Mouse (Mus musculus): ENCODE measurements around the gene Hoxa10. TPM values are rescaled to one million over a fixed set of nuclear protein-coding genes. Genes with fewer than 3 reads are reported as not detected.

Gene Hoxa10
- polyA plus RNA-seq (2012; ENCODE audit: insufficient read depth, insufficient read length, missing spikeins) = 0.54 TPM in 1 of 2 replicates, not detected in the other

DNA sequence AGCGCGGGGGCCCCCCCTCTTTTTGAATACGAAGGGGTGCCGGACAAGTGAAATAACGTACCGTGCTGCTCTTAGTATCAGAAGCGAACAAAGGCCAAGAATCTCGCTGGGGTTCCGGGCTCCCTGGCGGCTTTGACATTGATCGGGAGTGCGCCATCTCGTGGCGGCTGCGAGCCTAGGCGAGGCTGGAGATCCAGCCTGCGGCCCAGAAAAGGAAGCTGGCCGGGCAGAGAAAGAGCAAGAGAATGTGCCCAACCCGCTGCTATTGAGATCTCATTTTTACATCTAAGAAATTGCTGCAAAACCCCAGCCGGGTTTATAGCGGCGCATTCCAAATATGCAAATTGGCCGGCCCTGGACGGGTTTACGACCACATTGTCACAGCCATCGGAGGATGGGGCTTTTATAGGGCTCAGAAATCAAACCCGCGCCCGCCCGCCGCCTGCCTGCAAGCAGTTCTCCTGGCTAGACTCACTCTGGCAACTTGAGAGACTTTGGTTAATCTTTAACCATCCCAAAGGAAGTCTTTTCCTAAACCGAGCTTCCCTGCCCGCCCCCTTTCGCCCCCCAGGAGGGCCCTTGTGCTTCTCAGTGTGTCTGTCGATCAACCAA, at the start of gene Hoxa10:
Gene Hoxa10 (minus strand): TSS at position 466 of the 612 bp plus-strand sequence.
- peak; percentile 80 for TF ChIP-seq CTCF (IDR thresholded peaks at IDR 0.05; ENCODE audit: low read depth, low read length)
- TF ChIP-seq POLR2A (IDR thresholded peaks at IDR 0.05; ENCODE audit: borderline replicate concordance, low read depth, low read length) = no peak
- Histone ChIP-seq H3K4me3 (ENCODE audit: insufficient read depth, low read length) (peak within 1 kb of the TSS; percentile 37), H3K4me1 (ENCODE audit: control insufficient read depth, insufficient read depth, low read length) (no peaks in the 10 kb centered on the region; the same call in 1 of the 2 replicates), H3K27ac (ENCODE audit: insufficient read depth, low read depth, low read length) (no peak within 1 kb of the TSS)

DNA sequence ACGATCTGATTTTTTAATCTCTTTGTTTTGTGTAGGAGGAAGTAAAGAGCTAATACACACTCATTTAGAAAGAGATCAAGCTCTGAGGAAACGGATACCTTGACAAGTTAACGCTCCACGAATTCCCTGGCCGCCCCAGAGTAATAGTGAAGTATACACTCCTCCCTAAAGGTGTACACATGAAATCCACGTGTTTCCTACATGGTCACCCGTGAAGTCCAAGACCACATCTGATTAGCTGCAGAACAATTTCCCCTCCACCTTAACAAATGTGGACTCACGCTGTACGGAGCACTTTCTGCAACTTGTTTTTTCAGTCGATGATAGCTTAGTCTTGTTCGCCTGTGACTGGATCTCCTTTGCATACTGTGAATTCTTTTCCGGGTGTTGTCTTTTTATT, 49.5 kb upstream of the Hoxa10 start:
- Histone ChIP-seq H3K27ac (ENCODE audit: insufficient read depth, low read depth, low read length) (no peak overlapping the region), H3K4me3 (ENCODE audit: insufficient read depth, low read length) (no peak overlapping the region), H3K4me1 (ENCODE audit: control insufficient read depth, insufficient read depth, low read length) (no peaks in the 10 kb centered on the region)
- TF ChIP-seq CTCF (IDR thresholded peaks at IDR 0.05; ENCODE audit: low read depth, low read length) (no peak), POLR2A (IDR thresholded peaks at IDR 0.05; ENCODE audit: borderline replicate concordance, low read depth, low read length) (no peak)

DNA sequence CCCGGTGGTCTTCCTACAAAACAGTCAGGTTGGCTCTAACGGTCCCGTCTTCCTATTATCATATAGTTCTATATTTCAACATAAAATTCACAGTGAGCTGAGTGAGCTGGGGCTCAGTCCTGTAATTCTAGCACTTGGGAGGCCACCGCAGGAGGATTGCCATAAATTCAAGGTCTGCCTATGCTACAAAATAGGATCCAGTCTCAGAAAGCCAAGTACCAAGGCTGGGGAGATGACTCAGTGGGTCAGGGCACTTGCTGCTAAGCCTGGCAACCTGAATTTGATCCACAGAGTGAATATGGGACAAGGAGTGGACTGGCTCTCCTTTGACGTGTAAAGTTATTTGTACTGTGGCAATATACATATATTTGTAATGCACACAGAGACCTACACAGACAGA, 43.2 kb upstream of the Hoxa10 start:
- no peaks in the 10 kb centered on the region for H3K4me1 ChIP-seq (ENCODE audit: control insufficient read depth, insufficient read depth, low read length)
- H3K4me3 ChIP-seq (ENCODE audit: insufficient read depth, low read length) = no peak overlapping the region
- TF ChIP-seq POLR2A (IDR thresholded peaks at IDR 0.05; ENCODE audit: borderline replicate concordance, low read depth, low read length) (no peak), CTCF (IDR thresholded peaks at IDR 0.05; ENCODE audit: low read depth, low read length) (no peak)
- no peak overlapping the region for H3K27ac ChIP-seq (ENCODE audit: insufficient read depth, low read depth, low read length)

DNA sequence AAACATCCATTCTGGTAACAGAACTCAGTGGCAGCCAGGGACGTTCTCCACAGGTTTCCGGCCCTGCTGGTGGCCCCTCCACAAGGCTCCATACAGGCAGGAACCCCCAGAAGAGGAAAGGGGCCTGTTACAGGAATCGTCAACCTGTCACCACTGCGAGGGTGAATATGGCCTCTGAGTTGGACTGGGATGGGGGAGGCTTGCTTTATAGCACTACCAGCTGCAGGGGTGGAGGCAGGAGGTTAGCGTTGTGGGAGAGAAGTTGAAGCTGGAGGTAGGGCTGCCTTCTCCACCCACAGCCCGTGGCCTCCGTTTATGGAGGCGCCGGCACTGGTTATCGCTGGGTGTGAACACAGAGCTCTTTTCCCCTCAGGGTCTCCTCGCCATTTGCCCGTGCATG, 40.4 kb upstream of the Hoxa10 start:
- no peak for TF ChIP-seq POLR2A (IDR thresholded peaks at IDR 0.05; ENCODE audit: borderline replicate concordance, low read depth, low read length)
- H3K4me1 ChIP-seq (ENCODE audit: control insufficient read depth, insufficient read depth, low read length) = no peaks in the 10 kb centered on the region
- no peak overlapping the region for H3K27ac ChIP-seq (ENCODE audit: insufficient read depth, low read depth, low read length)
- no peak overlapping the region for H3K4me3 ChIP-seq (ENCODE audit: insufficient read depth, low read length)

DNA sequence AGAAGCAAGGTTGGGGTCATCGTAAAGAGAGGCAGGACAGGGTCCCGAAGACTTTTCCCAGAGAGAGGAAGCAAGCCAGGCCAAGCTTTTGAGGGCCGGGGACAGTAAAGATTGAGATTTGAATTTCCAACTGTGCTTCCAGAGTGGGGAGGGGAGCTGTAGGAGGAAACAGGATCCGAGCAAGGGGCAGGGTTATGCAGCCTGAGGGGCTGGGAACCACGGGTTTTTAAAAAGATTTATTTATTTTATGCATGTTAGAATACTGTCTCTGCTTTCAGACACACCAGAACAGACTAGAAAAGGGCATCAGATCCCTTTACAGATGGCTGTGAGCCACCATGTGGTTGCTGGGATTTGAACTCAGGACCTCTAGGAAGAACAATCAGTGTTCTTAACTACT, 36.3 kb upstream of the Hoxa10 start:
- no peak overlapping the region for H3K27ac ChIP-seq (ENCODE audit: insufficient read depth, low read depth, low read length)
- TF ChIP-seq CTCF (IDR thresholded peaks at IDR 0.05; ENCODE audit: low read depth, low read length) (no peak), POLR2A (IDR thresholded peaks at IDR 0.05; ENCODE audit: borderline replicate concordance, low read depth, low read length) (no peak)

DNA sequence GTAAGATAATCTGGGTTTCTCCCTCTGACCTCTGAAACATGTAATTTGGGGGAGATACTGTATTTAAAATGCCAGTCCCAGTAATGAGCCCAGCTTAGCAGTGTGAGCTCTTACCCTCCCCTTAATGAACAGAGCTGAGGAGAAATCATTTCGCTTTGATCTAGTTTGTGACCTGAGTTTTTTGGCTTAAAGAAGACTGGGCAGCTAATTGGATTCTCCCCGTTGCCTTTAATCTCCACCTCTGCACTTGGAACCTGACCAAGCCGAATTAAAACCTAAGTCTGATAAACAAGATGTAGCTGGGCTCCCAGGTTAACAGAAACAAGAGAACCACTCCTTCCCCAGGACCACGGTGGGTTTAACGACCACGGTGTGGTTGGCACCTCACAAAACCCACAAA, 35.7 kb upstream of the Hoxa10 start:
- Histone ChIP-seq H3K4me1 (ENCODE audit: control insufficient read depth, insufficient read depth, low read length) (no peaks in the 10 kb centered on the region), H3K27ac (ENCODE audit: insufficient read depth, low read depth, low read length) (no peak overlapping the region), H3K4me3 (ENCODE audit: insufficient read depth, low read length) (no peak overlapping the region)
- TF ChIP-seq POLR2A (IDR thresholded peaks at IDR 0.05; ENCODE audit: borderline replicate concordance, low read depth, low read length) (no peak), CTCF (IDR thresholded peaks at IDR 0.05; ENCODE audit: low read depth, low read length) (no peak)

More for the DNA sequence above, 36.3 kb upstream of the Hoxa10 start:
- no peaks in the 10 kb centered on the region for H3K4me1 ChIP-seq (ENCODE audit: control insufficient read depth, insufficient read depth, low read length)
- no peak overlapping the region for H3K4me3 ChIP-seq (ENCODE audit: insufficient read depth, low read length)

- H3K4me3 ChIP-seq (ENCODE audit: insufficient read depth, low read length) = no peak overlapping the region
- TF ChIP-seq CTCF (IDR thresholded peaks at IDR 0.05; ENCODE audit: low read depth, low read length) (no peak), POLR2A (IDR thresholded peaks at IDR 0.05; ENCODE audit: borderline replicate concordance, low read depth, low read length) (no peak)
- H3K27ac ChIP-seq (ENCODE audit: insufficient read depth, low read depth, low read length) = no peak overlapping the region
- H3K4me1 ChIP-seq (ENCODE audit: control insufficient read depth, insufficient read depth, low read length) = no peaks in the 10 kb centered on the region
Measured at GRCm38 (mm10) chr6:52275563-52276280, 35.1 kb upstream of the Hoxa10 start.

- Histone ChIP-seq H3K4me3 (ENCODE audit: insufficient read depth, low read length) (no peak overlapping the region), H3K4me1 (ENCODE audit: control insufficient read depth, insufficient read depth, low read length) (no peaks in the 10 kb centered on the region), H3K27ac (ENCODE audit: insufficient read depth, low read depth, low read length) (no peak overlapping the region)
- no peak for TF ChIP-seq CTCF (IDR thresholded peaks at IDR 0.05; ENCODE audit: low read depth, low read length)
- no peak for TF ChIP-seq POLR2A (IDR thresholded peaks at IDR 0.05; ENCODE audit: borderline replicate concordance, low read depth, low read length)
Measured at GRCm38 (mm10) chr6:52274576-52274975, 33.9 kb upstream of the Hoxa10 start.

GRCm38 (mm10) chr6:52273656-52274280, 33.1 kb upstream of the Hoxa10 start:
- Histone ChIP-seq H3K4me1 (ENCODE audit: control insufficient read depth, insufficient read depth, low read length) (no peaks in the 10 kb centered on the region), H3K27ac (ENCODE audit: insufficient read depth, low read depth, low read length) (no peak overlapping the region), H3K4me3 (ENCODE audit: insufficient read depth, low read length) (no peak overlapping the region)
- TF ChIP-seq CTCF (IDR thresholded peaks at IDR 0.05; ENCODE audit: low read depth, low read length) = no peak
- TF ChIP-seq POLR2A (IDR thresholded peaks at IDR 0.05; ENCODE audit: borderline replicate concordance, low read depth, low read length) = no peak

Data from bone marrow macrophage, adult 2 months (primary cell).